Mouse (Mus musculus) frontal cortex, adult (tissue): ENCODE measurements at regions not wholly inside any gene's neighbourhood (a gene's known extent, or its start where the extent isn't known, plus 50 kb on each side); places are given as distances from the start of the nearest gene placed in this dataset.

Experiments
- ATAC-seq: cut with Nextera tagmentation; 2 replicates; pipeline ENCODE4 v1.9.2; 2017; ENCODE audit warnings: mild to moderate bottlenecking, moderate library complexity, mixed read lengths; ENCODE audit not compliant: low TSS enrichment

- ATAC-seq: peak; percentile 99
Measured at GRCm38 (mm10) chr5:62545785-62546184, 220.2 kb downstream of the Arap2 start.

GRCm38 (mm10) chr5:62539304-62539703, 226.7 kb downstream of the Arap2 start:
- no peak for ATAC-seq

- peak; percentile 59 for ATAC-seq
Measured at GRCm38 (mm10) chr5:62511827-62512226, 254.1 kb downstream of the Arap2 start.

GRCm38 (mm10) chr5:62483521-62483920, 282.4 kb downstream of the Arap2 start:
- no peak for ATAC-seq

GRCm38 (mm10) chr5:62480967-62481366, 285.0 kb downstream of the Arap2 start:
- no peak for ATAC-seq

GRCm38 (mm10) chr5:62473412-62473811, 292.5 kb downstream of the Arap2 start:
- no peak for ATAC-seq

- peak; percentile 89 for ATAC-seq
Measured at GRCm38 (mm10) chr5:62466802-62467201, 299.2 kb downstream of the Arap2 start.

- ATAC-seq: no peak
Measured at GRCm38 (mm10) chr5:62462574-62462973, 303.4 kb downstream of the Arap2 start.
